Mouse (Mus musculus): ENCODE measurements around the gene Nlgn2.
"Not testable (repeated sequence)": the region's sequence is repeated elsewhere in the genome, so short reads cannot be mapped to it uniquely, and the experiment has no call there.

Gene Nlgn2

GRCm38 (mm10) chr11:69864138-69864860 lies 26.7 kb upstream of the Nlgn2 start:
- in situ Hi-C loops (cut with MboI, MseI): no loop called here

- in situ Hi-C loops (cut with MboI, MseI): not testable (repeated sequence)
Measured at GRCm38 (mm10) chr11:69863729-69864128, 26.1 kb upstream of the Nlgn2 start.

GRCm38 (mm10) chr11:69858113-69858998 lies 20.8 kb upstream of the Nlgn2 start, which contains the start of gene Tnk1:
Tnk1 (minus strand) TSS chr11:69858730.
- in situ Hi-C loops (cut with MboI, MseI): no loop called here

GRCm38 (mm10) chr11:69855347-69855746 lies 17.8 kb upstream of the Nlgn2 start:
- in situ Hi-C loops (cut with MboI, MseI): no loop called here

GRCm38 (mm10) chr11:69854680-69855079 lies 17.1 kb upstream of the Nlgn2 start:
- in situ Hi-C loops (cut with MboI, MseI): no loop called here

- in situ Hi-C loops (cut with MboI, MseI): no loop called here
Measured at GRCm38 (mm10) chr11:69853994-69854393, 16.4 kb upstream of the Nlgn2 start.

GRCm38 (mm10) chr11:69850754-69851153 lies 13.2 kb upstream of the Nlgn2 start:
- in situ Hi-C loops (cut with MboI, MseI): no loop called here

GRCm38 (mm10) chr11:69849884-69850283 lies 12.3 kb upstream of the Nlgn2 start:
- in situ Hi-C loops (cut with MboI, MseI): no loop called here

- in situ Hi-C loops (cut with MboI, MseI): no loop called here
Measured at GRCm38 (mm10) chr11:69849128-69849527, 11.5 kb upstream of the Nlgn2 start.

- in situ Hi-C loops (cut with MboI, MseI): no loop called here
Measured at GRCm38 (mm10) chr11:69848021-69848420, 10.4 kb upstream of the Nlgn2 start.

GRCm38 (mm10) chr11:69846738-69847688 lies 9.4 kb upstream of the Nlgn2 start:
- in situ Hi-C loops (cut with MboI, MseI): no loop called here

- in situ Hi-C loops (cut with MboI, MseI): no loop called here
Measured at GRCm38 (mm10) chr11:69846198-69846680, 8.7 kb upstream of the Nlgn2 start, which contains the start of gene Plscr3. Plscr3 (plus strand) TSS chr11:69846376.

GRCm38 (mm10) chr11:69838714-69839104 lies 1.1 kb upstream of the Nlgn2 start:
- in situ Hi-C loops (cut with MboI, MseI): no loop called here

- in situ Hi-C loops (cut with MboI, MseI): no loop called here
Measured at GRCm38 (mm10) chr11:69837952-69838713, 549 bp upstream of the Nlgn2 start, which contains the start of gene Tmem256. Tmem256 (plus strand) TSS chr11:69838514.

- in situ Hi-C loops (cut with MboI, MseI): no loop called here
Measured at GRCm38 (mm10) chr11:69836703-69837576, 644 bp downstream of the Nlgn2 start.

- in situ Hi-C loops (cut with MboI, MseI): no loop called here
Measured at GRCm38 (mm10) chr11:69835966-69836335, 1.6 kb downstream of the Nlgn2 start.

- in situ Hi-C loops (cut with MboI, MseI): no loop called here
Measured at GRCm38 (mm10) chr11:69835326-69835965, 2.1 kb downstream of the Nlgn2 start.

GRCm38 (mm10) chr11:69834001-69834549 lies 3.5 kb downstream of the Nlgn2 start:
- in situ Hi-C loops (cut with MboI, MseI): no loop called here

GRCm38 (mm10) chr11:69833554-69833953 lies 4.0 kb downstream of the Nlgn2 start:
- in situ Hi-C loops (cut with MboI, MseI): no loop called here
